Mouse (Mus musculus) heart, adult 9 months (tissue): ENCODE results near the gene Ocrl.

Source experiments
- DNase-seq, 2 experiments: peaks; one replicate each; pipeline ENCODE4 v3.0.0; 2022; ENCODE audit warnings: low spot score in 2 of 2

Gene Ocrl

DNA sequence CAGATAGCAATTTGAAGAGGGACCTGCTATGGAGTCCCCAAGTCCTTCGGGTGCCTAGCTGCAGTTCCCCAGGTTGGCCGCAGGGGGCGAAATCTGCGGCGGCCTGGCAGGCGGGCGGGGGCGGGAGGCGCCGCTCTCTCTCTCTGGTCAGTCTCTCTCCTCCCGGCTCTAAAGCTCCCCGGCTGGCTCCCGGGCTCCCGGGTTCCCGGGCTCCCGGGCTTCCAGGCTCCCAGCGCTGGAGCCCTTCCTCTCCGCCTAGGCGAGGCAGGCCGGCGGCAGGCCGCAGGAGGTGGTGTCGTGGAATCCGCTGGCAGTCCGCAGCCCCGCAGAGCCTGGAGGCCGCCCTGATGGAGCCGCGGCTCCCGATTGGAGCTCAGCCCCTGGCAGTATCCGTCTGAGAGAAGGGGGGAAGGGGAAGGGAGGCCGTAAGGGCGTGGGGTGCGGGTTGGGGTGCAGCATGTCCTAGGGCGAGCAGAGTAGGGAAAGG is at the start of gene Ocrl:
TSS of gene Ocrl (plus strand) at position 82 of the 487 bp plus-strand sequence.
- DNase-seq, result peak; percentile 55 to 60

DNA sequence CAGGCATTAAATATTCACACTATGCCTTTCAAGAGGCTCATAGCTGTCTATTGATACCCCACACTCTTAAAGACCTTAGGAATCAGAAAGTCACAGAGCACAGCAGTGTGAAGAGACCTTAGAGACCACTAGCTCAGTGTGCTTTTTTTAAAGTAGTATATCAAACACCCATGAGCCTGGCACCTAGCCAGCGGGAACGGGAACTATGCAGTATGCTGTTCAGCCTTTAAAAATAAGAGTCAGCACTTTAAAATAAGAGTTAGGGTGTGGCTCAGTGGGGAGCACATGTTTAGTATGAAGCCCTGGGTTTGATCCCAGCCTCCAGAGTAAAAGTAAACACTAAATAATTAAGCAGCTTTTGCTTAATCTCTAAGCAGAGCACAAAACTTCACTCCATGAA is 32.1 kb upstream of the Ocrl start:
- DNase-seq, result peak in 1 of 2 experiments; percentile 21

DNA sequence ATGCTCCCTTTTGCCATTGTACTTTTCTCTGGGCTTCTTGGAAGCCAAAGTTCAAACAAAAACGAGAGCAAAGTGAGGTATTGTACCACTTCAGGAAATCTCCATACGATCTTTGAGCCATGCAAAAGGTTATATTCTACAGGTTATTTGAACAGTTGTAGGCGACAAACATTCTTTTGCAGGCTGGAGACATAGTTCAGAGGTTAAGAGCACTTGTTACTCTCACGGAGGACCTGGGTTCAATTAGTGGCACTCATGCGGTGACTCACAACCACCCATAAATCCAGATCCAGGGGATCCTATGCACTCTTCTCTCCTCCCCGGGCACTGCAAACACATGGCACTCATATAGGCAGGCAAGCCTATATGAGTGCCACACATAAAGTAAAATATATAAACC is 29.4 kb upstream of the Ocrl start:
- no peak for DNase-seq

DNA sequence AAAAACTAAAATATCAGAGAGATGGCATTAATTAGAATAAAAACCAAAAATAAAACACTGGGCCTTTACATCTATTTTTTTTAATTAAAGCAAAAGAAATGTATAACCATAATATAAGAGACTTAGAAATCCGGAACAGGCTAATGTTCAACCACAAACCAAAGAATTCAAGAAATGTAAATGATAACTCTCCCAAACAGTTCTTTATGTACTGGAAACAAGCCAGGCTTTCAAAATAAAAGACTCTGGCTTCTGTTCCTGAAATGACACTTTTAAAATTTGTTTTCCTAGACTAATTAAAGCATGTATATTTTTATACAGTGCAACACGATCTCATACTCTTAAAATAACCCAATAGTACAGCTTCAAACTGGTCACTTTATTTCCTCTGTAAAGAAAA is 24.8 kb upstream of the Ocrl start:
- DNase-seq, result no peak

DNA sequence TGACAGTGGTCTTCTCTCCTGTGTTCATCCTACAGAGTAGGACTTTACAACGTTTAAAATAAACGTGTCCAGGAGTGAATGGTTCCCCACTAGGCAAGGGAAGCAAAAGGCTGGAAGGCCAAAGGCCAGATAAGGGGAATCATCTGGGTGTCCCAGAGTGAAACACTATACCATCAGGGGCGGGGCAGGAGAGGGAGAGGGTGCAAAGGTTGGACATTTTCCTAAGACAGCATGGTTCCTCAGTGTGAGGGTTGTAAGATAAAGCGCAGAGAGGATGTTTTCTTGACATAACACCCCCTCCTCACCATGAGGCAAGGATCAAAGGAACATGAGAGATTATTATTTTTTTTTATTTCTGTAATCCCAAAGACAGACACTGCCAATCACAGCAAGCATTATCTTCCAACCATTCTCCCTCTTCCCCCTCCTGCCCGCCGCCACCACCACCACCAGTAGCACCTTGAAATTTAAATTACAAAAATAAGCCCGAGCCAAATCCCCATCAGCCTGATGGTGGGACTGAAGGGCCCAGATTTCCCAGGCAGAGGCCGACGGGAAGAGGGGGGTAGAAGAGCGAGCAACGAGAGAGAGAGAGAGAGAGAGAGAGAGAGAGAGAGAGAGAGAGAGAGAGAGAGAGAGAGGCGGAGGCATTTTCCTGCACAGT is 20.8 kb upstream of the Ocrl start:
- no peak for DNase-seq

DNA sequence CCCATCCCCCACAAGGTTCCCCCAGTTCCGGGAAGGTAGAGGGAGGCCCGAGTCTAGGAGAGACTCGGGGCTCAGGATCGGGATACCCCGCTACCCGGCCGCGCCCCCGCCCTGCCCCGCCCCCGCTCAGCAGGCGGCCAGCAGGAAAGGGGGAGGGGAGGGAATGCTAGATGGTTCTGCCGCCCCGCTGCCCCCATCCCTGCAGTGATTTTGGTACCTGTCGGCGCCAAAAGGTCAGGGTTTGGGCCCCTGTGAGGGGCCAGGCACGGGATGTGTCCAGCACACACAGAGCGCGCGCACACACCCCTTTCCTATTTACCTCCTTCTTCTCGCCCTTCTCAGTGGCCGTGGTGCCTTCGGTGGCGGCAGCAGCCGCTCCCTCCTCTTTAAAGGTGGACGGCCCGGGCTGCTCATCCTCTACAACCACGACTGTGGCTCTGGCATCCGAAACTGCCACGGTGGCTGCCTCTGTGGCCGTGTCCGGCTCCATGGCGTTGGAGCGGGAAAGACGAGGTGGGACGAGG is 20.2 kb upstream of the Ocrl start:
- DNase-seq, result no peak

DNA sequence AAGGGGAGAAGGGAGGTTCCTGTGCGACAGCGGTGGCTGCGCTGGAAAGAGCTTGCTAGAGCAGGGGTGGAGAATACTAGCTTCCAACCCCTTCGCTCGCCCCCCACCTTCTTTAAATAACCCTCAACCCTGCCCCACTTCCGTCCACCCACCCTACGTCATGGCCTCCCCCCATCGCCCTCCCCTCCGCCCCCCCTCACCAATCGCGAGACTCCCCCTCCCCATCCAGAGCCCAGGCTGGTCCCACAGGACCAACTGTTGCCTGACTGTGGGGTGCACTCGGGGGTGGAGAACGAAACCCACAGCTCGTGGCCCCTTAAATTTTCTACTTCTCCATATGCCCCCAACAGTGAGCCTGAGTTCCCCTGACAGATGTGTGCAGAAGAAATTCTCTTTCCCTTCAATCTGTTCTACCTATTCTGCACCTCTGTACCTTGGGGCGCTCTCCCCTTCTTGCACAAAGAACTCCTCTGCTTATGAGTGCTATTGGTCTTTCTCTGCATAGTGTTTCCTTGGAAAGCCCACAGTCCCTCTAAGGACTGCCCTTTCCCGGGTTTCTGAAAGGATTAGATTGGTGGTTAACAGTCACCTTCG is 19.7 kb upstream of the Ocrl start, which contains the start of gene Smarca1:
TSS of gene Smarca1 (minus strand) at position 544 of the 594 bp plus-strand sequence.
- DNase-seq, result no peak

DNA sequence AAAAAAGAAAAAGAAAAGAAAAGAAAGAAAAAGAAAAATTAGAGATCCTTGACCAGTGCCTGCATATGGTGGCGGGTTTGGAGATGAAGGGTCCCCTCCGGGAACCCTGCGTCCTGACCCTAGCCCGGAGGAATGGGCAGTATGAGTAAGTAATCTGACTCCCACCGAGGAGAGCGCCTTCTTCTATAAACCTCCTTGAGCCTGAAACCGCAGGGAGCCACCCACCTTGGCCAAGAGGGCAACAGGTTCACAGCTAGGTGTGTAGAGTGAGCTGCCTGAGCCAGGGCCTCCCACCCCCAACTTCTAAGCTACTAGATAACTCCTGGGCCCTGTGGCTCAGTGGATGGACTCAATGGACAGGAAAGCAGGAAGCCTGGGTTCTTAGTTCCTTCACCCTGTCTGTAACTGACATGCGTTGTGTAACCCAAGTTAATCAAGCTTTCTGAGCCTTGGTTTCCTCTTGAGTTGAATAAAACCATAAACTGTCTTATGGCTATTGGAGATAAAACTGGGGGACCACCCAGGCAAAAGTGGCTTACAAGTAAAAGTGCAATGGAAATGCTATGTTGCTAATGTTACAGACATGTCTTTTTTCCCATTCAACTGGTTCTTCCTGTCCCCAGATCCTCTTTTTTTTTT is 836 bp downstream of the Ocrl start:
- peak in 1 of 2 experiments; percentile 7 for DNase-seq

DNA sequence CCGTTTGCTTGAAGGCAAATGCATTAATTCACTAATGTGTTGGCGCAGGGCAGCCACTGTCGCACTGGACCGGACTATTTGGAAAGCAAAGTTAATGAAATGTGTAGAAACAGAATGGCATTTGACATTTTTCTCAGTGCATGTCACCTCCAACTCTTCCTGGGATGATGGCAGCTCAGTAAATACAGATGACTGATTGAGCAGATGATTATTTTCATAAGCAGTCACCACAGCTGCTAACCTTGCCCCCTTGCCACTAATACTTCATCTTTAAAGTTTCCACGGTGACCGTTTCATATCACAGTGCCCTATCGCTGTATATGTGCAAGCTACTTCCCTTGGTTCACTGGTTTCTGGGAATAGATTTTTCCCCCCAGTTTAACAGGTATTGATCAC is 1.4 kb downstream of the Ocrl start:
- no peak for DNase-seq

DNA sequence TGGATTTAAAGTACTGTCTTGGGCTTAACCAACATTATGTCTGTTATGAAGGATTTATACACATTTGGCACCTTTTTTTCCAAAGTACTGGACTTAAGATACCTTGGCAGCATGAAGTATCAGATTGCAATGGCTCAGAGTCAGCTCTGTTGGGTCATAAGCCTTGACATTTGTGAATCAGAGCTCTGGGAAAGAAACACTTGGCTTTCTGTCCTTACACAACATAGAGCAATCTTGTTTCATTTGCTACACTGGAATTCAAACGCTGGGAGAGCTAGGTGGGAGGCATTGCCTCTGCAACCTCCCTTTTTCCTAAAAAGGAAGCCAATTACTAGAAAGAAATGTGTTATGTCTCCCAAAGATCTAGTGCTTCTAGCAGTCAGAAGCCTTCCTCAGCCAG is 4.6 kb downstream of the Ocrl start:
- no peak for DNase-seq

DNA sequence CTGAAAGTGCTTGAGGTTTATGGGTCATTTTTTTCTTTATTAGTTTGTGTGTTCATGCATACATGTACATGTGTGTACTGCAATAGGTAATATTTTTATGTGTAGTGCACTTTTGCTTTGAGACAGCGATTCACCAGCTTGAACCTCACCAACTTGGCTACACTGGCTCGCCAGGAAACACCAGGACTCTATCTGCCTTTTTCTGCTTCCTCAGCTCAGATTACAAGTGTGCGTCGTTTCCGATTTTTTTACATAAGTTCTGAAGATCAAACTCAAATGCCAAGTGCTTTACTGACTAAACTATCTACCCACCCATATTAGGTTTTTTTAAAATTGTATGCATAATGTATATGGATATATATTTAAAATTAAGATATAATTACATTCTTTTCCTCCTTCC is 8.4 kb downstream of the Ocrl start:
- DNase-seq, result no peak

DNA sequence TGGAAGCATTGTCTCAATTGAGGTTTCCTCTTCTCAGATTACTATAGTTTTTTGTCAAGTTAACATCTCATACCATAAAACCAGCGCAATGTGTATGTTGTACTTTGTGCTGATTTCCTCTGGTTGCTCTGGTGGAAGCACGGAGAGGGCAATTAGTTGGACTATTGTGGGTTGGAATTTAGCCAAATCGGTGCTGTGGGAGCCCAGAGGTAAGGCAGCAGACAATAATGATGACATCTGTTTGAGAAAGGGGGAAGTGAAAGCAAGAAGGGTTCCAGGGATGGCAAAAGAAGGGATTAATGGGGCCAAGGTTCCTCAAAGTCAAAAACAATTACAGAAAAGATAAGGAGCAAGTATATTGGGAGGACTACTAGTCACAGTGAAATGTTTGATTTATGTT is 15.8 kb downstream of the Ocrl start:
- DNase-seq, result no peak

DNA sequence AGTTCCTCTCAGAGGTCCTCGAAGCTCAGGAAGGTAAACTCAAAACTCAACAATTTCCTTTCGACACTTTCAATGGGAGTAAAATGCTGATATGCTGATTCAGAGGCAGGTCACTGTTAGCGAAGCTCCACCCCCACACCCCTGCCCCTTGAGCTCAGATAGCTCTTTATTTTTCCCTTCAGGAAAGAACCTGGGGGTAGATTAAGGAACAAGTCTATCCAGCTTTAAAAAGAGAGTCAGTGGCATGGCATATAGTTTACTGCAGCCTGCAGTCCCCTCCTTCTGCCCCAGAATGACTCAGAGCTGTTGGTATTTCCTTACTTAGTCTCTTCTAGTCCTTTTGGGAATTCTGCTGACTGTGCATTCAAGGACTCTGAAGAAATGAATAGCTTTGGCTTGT is 18.3 kb downstream of the Ocrl start:
- no peak for DNase-seq

DNA sequence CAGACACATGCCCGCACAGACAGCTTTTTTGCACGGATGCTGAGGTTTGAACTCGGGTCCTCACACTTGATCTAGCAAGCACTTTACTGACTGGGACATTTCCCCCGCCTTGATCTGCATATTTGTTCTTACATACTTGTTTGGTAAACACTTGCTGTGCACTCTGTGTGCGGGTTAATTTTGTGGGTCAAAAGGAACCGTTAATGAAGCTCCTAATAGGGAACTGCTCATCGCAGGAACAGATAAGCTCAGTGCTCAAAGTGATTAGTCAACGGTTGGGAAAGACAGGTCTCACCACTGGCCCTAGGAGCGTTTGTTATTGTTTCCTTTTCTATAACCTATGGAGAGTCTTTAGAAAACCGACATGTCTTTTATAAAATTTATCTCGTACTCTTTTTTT is 22.2 kb downstream of the Ocrl start:
- DNase-seq, result no peak

DNA sequence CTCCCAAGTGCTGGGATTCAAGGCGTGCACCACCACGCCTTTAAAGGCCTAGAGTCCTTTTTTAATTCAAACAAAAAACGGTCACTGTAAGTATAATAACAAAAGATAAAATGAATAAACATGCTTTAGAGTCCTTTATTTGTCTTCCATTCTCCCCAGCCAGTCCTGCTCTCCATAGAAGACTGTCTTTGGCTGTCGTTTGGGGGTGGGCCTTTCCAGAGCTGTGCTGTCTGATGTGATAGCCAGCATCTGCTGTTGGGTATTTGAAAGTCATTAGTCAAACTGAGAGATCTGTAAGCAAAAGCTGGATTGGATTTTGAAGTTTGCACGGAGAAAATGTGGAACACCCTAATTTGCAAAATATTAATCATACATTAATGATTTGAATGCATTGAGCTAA is 24.7 kb downstream of the Ocrl start:
- DNase-seq, result no peak

DNA sequence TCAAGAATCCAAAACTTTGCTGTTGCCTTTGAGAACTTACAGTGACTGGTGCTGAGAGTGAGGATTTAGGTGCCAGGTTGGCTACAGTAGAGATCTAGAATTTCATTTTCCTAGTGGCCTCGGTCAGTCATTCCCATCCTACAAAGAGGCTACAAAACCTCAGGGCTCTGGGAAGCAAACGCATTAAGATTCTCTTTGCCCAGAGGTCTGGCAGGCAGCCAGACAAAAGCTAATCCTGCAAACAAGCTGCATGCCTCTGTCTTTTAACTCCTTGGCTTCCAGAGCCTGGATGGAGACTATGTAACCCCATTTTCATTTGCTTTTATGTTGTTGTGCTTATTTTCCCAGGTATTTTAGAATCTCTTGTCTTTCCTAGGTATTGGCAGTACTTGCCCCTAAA is 25.6 kb downstream of the Ocrl start:
- DNase-seq, result no peak

DNA sequence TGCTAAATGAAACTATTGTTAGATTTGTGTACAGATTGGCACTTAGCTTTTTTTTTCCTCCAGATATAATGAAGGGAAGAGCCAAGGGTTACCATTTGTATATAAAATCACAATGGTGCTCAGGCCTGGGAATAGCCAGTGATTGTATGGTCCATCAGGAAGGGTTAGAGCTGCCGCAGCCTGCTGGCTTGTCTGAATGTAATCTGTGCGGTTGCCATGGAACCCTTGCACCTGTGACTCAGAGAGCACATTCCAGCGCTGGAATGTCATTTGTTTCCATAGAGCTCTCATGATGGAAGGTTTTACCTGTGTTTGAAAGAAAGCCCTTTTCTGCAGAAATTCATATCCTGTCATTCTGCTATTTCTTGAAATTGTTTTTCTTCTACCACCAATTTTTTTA is 37.5 kb downstream of the Ocrl start:
- DNase-seq, result no peak

DNA sequence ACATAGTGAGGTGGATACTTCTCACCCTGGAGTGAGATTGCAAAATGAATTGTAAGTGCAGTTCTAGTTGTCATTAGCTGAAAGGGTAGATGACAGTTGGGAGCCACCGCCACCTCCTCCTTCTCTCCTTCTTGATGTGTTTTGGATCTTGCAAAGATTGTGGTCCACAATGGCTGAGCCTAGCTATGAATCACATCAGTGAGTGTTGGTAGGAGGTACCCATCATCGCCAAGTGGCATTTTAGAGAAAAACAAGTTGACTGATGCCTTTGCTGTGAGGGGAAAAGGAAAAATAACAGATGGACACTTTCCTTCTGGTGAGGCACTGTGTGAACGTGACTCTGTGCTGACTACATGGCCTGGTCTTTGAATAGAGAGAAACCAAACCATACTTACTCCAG is 50.4 kb downstream of the Ocrl start:
- no peak for DNase-seq

DNA sequence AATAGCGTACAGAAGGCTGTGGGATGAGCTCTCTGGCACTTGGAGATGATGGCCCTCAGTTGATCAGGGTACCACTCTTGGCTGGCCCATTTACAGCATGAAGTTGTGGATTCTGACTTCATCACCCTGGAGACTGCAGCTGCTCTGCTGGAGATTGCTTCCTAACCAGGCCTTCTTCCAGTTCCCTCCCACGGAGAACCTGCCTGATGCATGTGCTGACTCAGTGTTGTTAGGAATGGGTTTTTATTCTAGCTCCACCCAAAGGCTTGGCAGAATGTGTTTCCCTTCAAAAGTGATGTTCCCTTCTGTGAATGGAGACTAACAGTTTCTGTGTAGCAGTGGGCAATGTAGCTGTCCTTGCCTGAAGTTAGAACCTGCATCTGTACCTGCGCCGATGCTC is 58.2 kb downstream of the Ocrl start:
- DNase-seq, result no peak

DNA sequence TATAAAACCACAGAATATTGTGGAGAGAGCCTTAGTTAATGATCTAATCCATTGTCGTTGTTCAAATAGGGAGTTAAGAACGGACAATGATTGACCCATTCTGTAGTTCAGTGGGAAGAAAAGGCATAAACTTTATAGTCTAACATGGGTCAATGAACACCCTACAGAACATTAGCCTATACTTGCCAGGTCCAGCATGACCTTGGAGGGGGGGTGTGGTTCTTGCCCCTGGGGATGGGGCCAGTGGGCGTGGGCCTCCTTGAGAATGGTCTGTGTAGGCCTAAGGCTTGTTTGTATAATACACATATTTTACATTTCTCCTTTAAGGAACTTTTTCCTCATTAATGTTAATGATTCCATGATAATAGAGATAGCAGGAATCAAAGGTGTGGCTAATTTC is 58.7 kb downstream of the Ocrl start:
- DNase-seq, result no peak

DNA sequence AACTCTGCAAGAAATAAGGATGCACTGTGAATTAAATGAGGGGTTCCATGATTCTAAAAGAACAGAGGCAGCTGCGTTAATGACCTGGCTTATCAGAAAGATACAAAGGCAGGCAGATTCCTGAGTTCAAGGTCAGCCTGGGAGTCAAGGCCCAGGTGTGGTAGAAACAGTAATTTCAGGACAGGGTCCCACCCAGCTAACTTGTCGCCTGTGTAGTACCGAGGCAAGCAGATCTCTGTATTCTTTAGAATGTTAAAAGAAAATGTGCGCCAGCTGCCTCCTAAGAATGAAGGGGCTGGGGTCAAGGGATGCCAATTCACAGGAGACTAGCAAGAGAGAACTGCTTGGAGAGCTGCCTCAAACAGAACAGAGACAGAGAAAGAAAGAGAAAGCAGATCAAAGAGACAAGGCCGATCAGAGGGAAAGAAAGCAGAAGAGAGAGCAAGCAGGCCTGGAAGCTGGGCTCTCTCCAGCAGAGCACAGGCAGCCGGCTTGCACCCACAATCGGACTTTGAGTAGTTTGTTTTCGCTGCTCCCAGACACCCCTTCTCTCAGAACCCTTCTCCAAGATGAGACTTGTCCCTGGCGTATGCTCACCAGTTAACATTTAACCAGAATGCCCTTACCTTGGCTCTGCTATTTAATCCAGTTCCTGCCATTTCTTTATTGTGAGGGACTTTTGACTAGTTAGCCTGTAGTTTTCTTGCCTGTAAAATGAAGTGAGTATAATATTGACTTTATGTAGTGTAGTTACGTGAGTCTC is 59.4 kb downstream of the Ocrl start:
- no peak for DNase-seq

DNA sequence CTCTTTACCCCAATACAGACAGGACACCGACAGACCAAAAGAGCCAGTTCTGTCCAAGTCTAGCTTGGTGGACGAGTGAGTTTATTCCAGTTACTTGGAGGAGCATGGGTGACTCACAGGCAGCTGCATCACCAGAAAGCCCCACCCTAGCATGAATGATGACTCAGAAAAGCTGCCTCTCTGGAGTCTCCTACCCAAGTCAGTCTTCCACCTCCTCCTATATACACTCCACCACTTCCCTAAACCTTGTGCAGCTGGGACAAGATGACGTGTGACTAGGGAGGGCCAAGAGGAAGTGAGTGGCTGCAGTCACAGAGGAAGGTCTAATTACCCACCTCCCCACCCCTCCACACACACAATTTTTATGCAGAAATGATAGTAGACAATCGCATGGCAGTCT is 64.4 kb downstream of the Ocrl start:
- peak; percentile 47 to 52 for DNase-seq
